In the genomic region with DNA sequence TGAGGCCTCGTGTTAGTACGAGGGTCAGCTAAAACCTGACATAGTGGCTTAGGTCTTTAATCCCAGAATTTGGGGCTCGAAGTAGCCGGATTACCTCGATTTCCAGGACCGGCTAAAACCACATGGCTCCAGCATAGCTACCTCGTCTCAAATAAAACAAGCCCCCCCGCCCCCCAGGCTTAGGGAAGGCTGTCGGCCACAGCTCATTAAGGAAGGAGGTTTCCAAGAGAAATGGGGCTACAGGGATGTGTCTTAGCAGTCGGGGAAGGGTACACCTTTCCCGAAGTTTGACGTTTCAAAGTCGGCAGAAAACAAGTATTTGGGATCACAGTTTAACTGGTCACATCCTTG, we compare ENCODE assay signal across 7 mouse cellular contexts. TPM values are rescaled to one million over a fixed set of nuclear protein-coding genes. Genes with fewer than 3 reads are reported as not detected.
A peak's percentile ranks its signal among the peaks of the same experiment; 100 is the strongest.
DNase-seq lines count a peak whose midpoint lies in the region; ATAC-seq and TF ChIP-seq lines count a peak whose summit lies in the region.

No protein-coding gene starts in this region.

- no peak for TF ChIP-seq CTCF in lung, postnatal 0 days (IDR thresholded peaks at IDR 0.05)

- TF ChIP-seq EP300 in lung, postnatal 0 days (IDR thresholded peaks at IDR 0.05), result no peak

- peak overlapping the region; percentile 86 for H3K4me3 ChIP-seq in lung, postnatal 0 days (ENCODE audit: low read depth, low read length)
- H3K4me3 ChIP-seq in limb, embryonic 11.5 days (ENCODE audit: low read depth, low read length), result peak overlapping the region; percentile 97
- peak overlapping the region; percentile 94 for H3K4me3 ChIP-seq in stomach, embryonic 14.5 days (ENCODE audit: low read depth, low read length)

- no peaks in the 10 kb centered on the region for H3K27me3 ChIP-seq in lung, postnatal 0 days (replicated peaks; ENCODE audit: insufficient read depth, low read length)
- H3K27me3 ChIP-seq in limb, embryonic 11.5 days (ENCODE audit: control insufficient read depth, insufficient read depth, low read length), result no peaks in the 10 kb centered on the region
- H3K27me3 ChIP-seq in stomach, embryonic 14.5 days (ENCODE audit: control insufficient read depth, insufficient read depth, low read length), result no peaks in the 10 kb centered on the region

- DNase-seq in lung, postnatal 0 days (ENCODE audit: low spot score), result no peak
- DNase-seq in lung, adult 18-20 months, result no peak
- DNase-seq in limb, embryonic 11.5 days (ENCODE audit: low spot score), result no peak
- DNase-seq in left cerebral cortex, adult 8-10 months (ENCODE audit: low spot score in 2 of 2), result no peak
- no peak for DNase-seq in adrenal gland, postnatal 36 days

- H3K4me1 ChIP-seq in lung, postnatal 0 days (ENCODE audit: insufficient read depth, low read depth, low read length), result peaks cover 2% of the 10 kb centered on the region; the same call in 1 of the 2 replicates
- peaks cover 4% of the 10 kb centered on the region; the same call in 1 of the 2 replicates for H3K4me1 ChIP-seq in limb, embryonic 11.5 days (ENCODE audit: control insufficient read depth, insufficient read depth, low read length)
- H3K4me1 ChIP-seq in stomach, embryonic 14.5 days (ENCODE audit: control insufficient read depth, insufficient read depth, low read length), result peaks cover 3% of the 10 kb centered on the region; the same call in 1 of the 2 replicates

- peak; percentile 4; the same call in 1 of the 2 replicates for ATAC-seq in lung, postnatal 0 days
- ATAC-seq in erythroblast, adult 5-6 weeks (replicated peaks; ENCODE audit: low FRiP score, poor library complexity, severe bottlenecking), result peak; percentile 28; the same call in 1 of the 2 replicates
- peak; percentile 60 for ATAC-seq in limb, embryonic 11.5 days (ENCODE audit: insufficient number of reproducible peaks, low FRiP score, low TSS enrichment, low read depth)
- no peak for ATAC-seq in stomach, embryonic 14.5 days (ENCODE audit: insufficient number of reproducible peaks, insufficient read depth, low FRiP score, low read depth)

- 10% methylated on average over 13 of the region's 13 CpGs for WGBS in lung, postnatal 0 days
- WGBS in limb, embryonic 11.5 days, result 9% methylated on average over 13 of the region's 13 CpGs
- WGBS in stomach, embryonic 14.5 days, result 6% methylated on average over 13 of the region's 13 CpGs

- peak overlapping the region; percentile 82 for H3K4me2 ChIP-seq in lung, postnatal 0 days (replicated peaks; ENCODE audit: low read depth, low read length)
- H3K4me2 ChIP-seq in limb, embryonic 11.5 days (ENCODE audit: low read depth, severe bottlenecking), result peak overlapping the region; percentile 78
- H3K4me2 ChIP-seq in stomach, embryonic 14.5 days (replicated peaks; ENCODE audit: low read depth, low read length), result peak overlapping the region; percentile 61

- peak overlapping the region; percentile 39; the same call in 1 of the 2 replicates for H3K9ac ChIP-seq in lung, postnatal 0 days (replicated peaks; ENCODE audit: low read depth)
- H3K9ac ChIP-seq in limb, embryonic 11.5 days (ENCODE audit: low read length), result peak overlapping the region; percentile 58
- peak overlapping the region; percentile 15; the same call in 1 of the 2 replicates for H3K9ac ChIP-seq in stomach, embryonic 14.5 days (replicated peaks; ENCODE audit: low read depth, low read length)

- H3K36me3 ChIP-seq in lung, postnatal 0 days (ENCODE audit: insufficient read depth, low read length), result 0 out of 2 replicates have a peak, but pooled peaks cover 5% of the 10 kb centered on the region
- peaks cover 2% of the 10 kb centered on the region; the same call in 1 of the 2 replicates for H3K36me3 ChIP-seq in limb, embryonic 11.5 days (ENCODE audit: control insufficient read depth, insufficient read depth, low read length)
- peaks cover 16% of the 10 kb centered on the region; the same call in 1 of the 2 replicates for H3K36me3 ChIP-seq in stomach, embryonic 14.5 days (ENCODE audit: control insufficient read depth, insufficient read depth, low read length)

- H3K27ac ChIP-seq in lung, postnatal 0 days (ENCODE audit: low read length), result 0 out of 2 replicates have a peak overlapping the region, but pooled peaks have one; percentile 35
- H3K27ac ChIP-seq in limb, embryonic 11.5 days (replicated peaks; ENCODE audit: low read depth, low read length), result no peak overlapping the region; the same call in 1 of the 2 replicates
- H3K27ac ChIP-seq in stomach, embryonic 14.5 days (ENCODE audit: low read length), result peak overlapping the region; percentile 21; the same call in 1 of the 2 replicates

- H3K9me3 ChIP-seq in lung, postnatal 0 days (ENCODE audit: low read length), result no peaks in the 10 kb centered on the region
- no peaks in the 10 kb centered on the region for H3K9me3 ChIP-seq in limb, embryonic 11.5 days (ENCODE audit: control insufficient read depth, low read length)
- H3K9me3 ChIP-seq in stomach, embryonic 14.5 days (ENCODE audit: control insufficient read depth, low read depth, low read length), result no peaks in the 10 kb centered on the region

RNA-seq across cellular contexts. Expression of a gene that starts 0.4 kb away (rescaled TPM):
- 15.5 and 18.9 TPM in 2 replicates for polyA plus RNA-seq in lung, postnatal 0 days (2015; fragmentation: Nextera tagmentation; extraction: Ambion mirVana)
- total RNA-seq in erythroblast, adult 5-6 weeks (2015; ENCODE audit: low replicate concordance), result 5.2 and 10.6 TPM in 2 replicates
- total RNA-seq in erythroblast, adult 5-6 weeks (2017; ENCODE audit: low replicate concordance), result 3.8 and 5.7 TPM in 2 replicates
- 32.2 and 33.2 TPM in 2 replicates for polyA plus RNA-seq in limb, embryonic 11.5 days (2014; fragmentation: Nextera tagmentation; extraction: Ambion mirVana)
- polyA plus RNA-seq in stomach, embryonic 14.5 days (2014; fragmentation: Nextera tagmentation; extraction: Ambion mirVana), result 25.0 and 25.1 TPM in 2 replicates
- total RNA-seq in left cerebral cortex, adult 8-10 months (2022), result 10 to 100 TPM; 13.2 to 16.4 (median 15.4) TPM
- 10 to 100 TPM; 13.1 to 14.2 TPM for total RNA-seq in adrenal gland, postnatal 36 days (2021)

RNA-seq across cellular contexts. Expression of a gene that starts 25.6 kb away (rescaled TPM):
- polyA plus RNA-seq in lung, postnatal 0 days (2015; fragmentation: Nextera tagmentation; extraction: Ambion mirVana), result 138 and 155 TPM in 2 replicates
- 14.4 and 15.8 TPM in 2 replicates for total RNA-seq in erythroblast, adult 5-6 weeks (2015; ENCODE audit: low replicate concordance)
- total RNA-seq in erythroblast, adult 5-6 weeks (2017; ENCODE audit: low replicate concordance), result 42.5 and 56.2 TPM in 2 replicates
- polyA plus RNA-seq in limb, embryonic 11.5 days (2014; fragmentation: Nextera tagmentation; extraction: Ambion mirVana), result 258 and 284 TPM in 2 replicates
- polyA plus RNA-seq in stomach, embryonic 14.5 days (2014; fragmentation: Nextera tagmentation; extraction: Ambion mirVana), result 200 and 202 TPM in 2 replicates
- 100 to 1,000 TPM; 212 to 221 (median 217) TPM for total RNA-seq in left cerebral cortex, adult 8-10 months (2022)
- total RNA-seq in adrenal gland, postnatal 36 days (2021), result 100 to 1,000 TPM; 188 to 205 TPM
